Mouse (Mus musculus): ENCODE measurements around the gene Fkbp11.

DNA sequence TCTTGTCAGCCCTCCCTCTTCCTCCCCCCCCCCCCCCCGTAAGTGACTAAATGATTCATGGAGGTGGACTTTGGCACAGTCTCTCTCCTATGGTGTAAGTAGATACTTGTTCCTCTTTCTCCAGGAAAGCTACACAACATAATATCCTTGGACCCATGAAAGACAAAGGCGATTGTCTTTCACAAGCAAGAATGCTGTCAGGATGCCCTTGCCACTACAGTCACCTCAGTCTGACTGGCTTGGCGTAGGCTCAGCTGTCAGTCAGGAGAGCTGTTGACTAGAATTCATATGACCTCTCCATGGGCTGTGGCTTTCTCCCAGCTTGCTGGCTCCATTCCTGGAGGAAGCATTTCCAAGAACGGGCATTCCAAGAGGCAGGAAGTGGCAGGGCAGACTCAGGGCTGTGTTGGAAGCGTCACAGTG, 13.8 kb downstream of the Fkbp11 start:
- no peak for TF ChIP-seq CTCF (IDR thresholded peaks at IDR 0.05; ENCODE audit: borderline replicate concordance, insufficient read depth, low read depth, low read length)
- TF ChIP-seq POLR2A (IDR thresholded peaks at IDR 0.05; ENCODE audit: borderline replicate concordance, insufficient read depth, low read length): no peak
